Mouse (Mus musculus) thymus, adult 2 months (tissue): ENCODE measurements around the gene Baz1b. TPM values are rescaled to one million over a fixed set of nuclear protein-coding genes. Genes with fewer than 3 reads are reported as not detected.

ENCODE experiments used
- DNase-seq: peaks from one replicate; pipeline ENCODE4 v3.0.0; 2021
- H3K27ac ChIP-seq: fragments of 200-500 bp; 2 replicates; pipeline ENCODE4 v1.5.1; 2012; ENCODE audit warnings: low read length, control low read depth; ENCODE audit not compliant: control insufficient read depth, insufficient read depth
- H3K27me3 ChIP-seq: fragments of 200-500 bp; 2 replicates; pipeline ENCODE4 v1.6.1; 2012; ENCODE audit warnings: mild to moderate bottlenecking, low read length, moderate library complexity, mixed read lengths; ENCODE audit not compliant: control insufficient read depth, insufficient read depth
- H3K36me3 ChIP-seq: fragments of 200-500 bp; 2 replicates; pipeline ENCODE4 v1.6.1; 2012; ENCODE audit warnings: mild to moderate bottlenecking, low read length, moderate library complexity; ENCODE audit not compliant: control insufficient read depth, insufficient read depth
- H3K4me1 ChIP-seq: fragments of 200-500 bp; replicated peaks from 2 replicates; pipeline ENCODE4 v1.6.1; 2012; ENCODE audit warnings: low read length; ENCODE audit not compliant: control insufficient read depth, insufficient read depth
- H3K4me3 ChIP-seq: fragments of 200-500 bp; 2 replicates; pipeline ENCODE4 v1.5.1; 2012; ENCODE audit warnings: mild to moderate bottlenecking, low read length, control low read depth, moderate library complexity; ENCODE audit not compliant: control insufficient read depth, insufficient read depth
- CTCF ChIP-seq: fragments of 200-500 bp; IDR thresholded peaks from 2 replicates; pipeline ENCODE4 v1.5.1; 2012; ENCODE audit warnings: mild to moderate bottlenecking, control low read depth, low read length, moderate library complexity, borderline replicate concordance; ENCODE audit not compliant: control insufficient read depth, poor library complexity, insufficient read depth; ENCODE audit errors: extremely low read depth
- POLR2A ChIP-seq: fragments of 200-500 bp; IDR thresholded peaks from 2 replicates; pipeline ENCODE4 v1.6.1; 2012; ENCODE audit warnings: mild to moderate bottlenecking, low read length, control low read depth, moderate library complexity; ENCODE audit not compliant: control insufficient read depth, poor library complexity, insufficient read depth; ENCODE audit errors: extremely low read depth
- WGBS: fragments of 180-500 bp; shearing (Covaris S2); methylation state at CpG from one replicate; pipeline ENCODE4 v1.1.7; 2018; 5-methylcytosine and 5-hydroxymethylcytosine counted together
- polyA plus RNA-seq: library from polyadenylated mRNA; depleted of rRNA; stranded (reverse); fragments of >200 nt; gene quantifications from 2 replicates; pipeline ENCODE4 v1.2.3, GENCODE M21; 2012; rRNA removed

Gene Baz1b
- 56.1 and 68.7 TPM in 2 replicates for polyA plus RNA-seq

- under 1% methylated on average over 57 of the region's 57 CpGs for WGBS
- TF ChIP-seq POLR2A = peak; percentile 64; the same call in 1 of the 2 replicates
- peak; percentile 26; the same call in 1 of the 2 replicates for TF ChIP-seq CTCF
- peaks cover 7% of the 10 kb centered on the region for H3K36me3 ChIP-seq
Observed at GRCm38 (mm10) chr5:135186621-135187348, at the start of gene Baz1b. Gene Baz1b, plus strand, starts transcription at chr5:135187264.

GRCm38 (mm10) chr5:135139881-135140280, 47.2 kb upstream of the Baz1b start:
- H3K27ac ChIP-seq = no peak overlapping the region
- 84% methylated on average over 2 of the region's 2 CpGs for whole genome bisulfite sequencing
- no peak for DNase-seq
- H3K4me3 ChIP-seq = no peak overlapping the region
- peaks cover 5% of the 10 kb centered on the region for H3K4me1 ChIP-seq
- no peaks in the 10 kb centered on the region for H3K27me3 ChIP-seq
- no peaks in the 10 kb centered on the region for H3K36me3 ChIP-seq
- TF ChIP-seq POLR2A (no peak), CTCF (no peak)

More at GRCm38 (mm10) chr5:135186621-135187348, at the start of gene Baz1b:
- Histone ChIP-seq H3K27me3 (no peaks in the 10 kb centered on the region), H3K4me1 (peaks cover 11% of the 10 kb centered on the region), H3K27ac (peak within 1 kb of the TSS; percentile 72), H3K4me3 (peak within 1 kb of the TSS; percentile 78)
- DNase-seq = peak; percentile 98

- peaks cover 4% of the 10 kb centered on the region for H3K4me1 ChIP-seq
- H3K36me3 ChIP-seq = no peaks in the 10 kb centered on the region
- H3K27me3 ChIP-seq = no peaks in the 10 kb centered on the region
- H3K4me3 ChIP-seq = no peak overlapping the region
- DNase-seq = no peak
- WGBS = 65% methylated on average over 4 of the region's 4 CpGs
- no peak for TF ChIP-seq POLR2A
- no peak for TF ChIP-seq CTCF
- no peak overlapping the region for H3K27ac ChIP-seq
Observed at GRCm38 (mm10) chr5:135144469-135144868, 42.6 kb upstream of the Baz1b start.

GRCm38 (mm10) chr5:135145532-135145931, 41.5 kb upstream of the Baz1b start:
- Histone ChIP-seq H3K4me3 (no peak overlapping the region), H3K4me1 (peaks cover 6% of the 10 kb centered on the region), H3K27ac (no peak overlapping the region), H3K36me3 (no peaks in the 10 kb centered on the region), H3K27me3 (no peaks in the 10 kb centered on the region)
- DNase-seq = no peak
- no peak for TF ChIP-seq POLR2A
- no peak for TF ChIP-seq CTCF
- WGBS = 38% methylated on average over 3 of the region's 3 CpGs

GRCm38 (mm10) chr5:135145955-135146354, 41.1 kb upstream of the Baz1b start:
- H3K4me3 ChIP-seq = no peak overlapping the region
- no peak for DNase-seq
- no peaks in the 10 kb centered on the region for H3K27me3 ChIP-seq
- H3K4me1 ChIP-seq = peaks cover 6% of the 10 kb centered on the region
- H3K36me3 ChIP-seq = no peaks in the 10 kb centered on the region
- no peak for TF ChIP-seq CTCF
- no peak for TF ChIP-seq POLR2A
- H3K27ac ChIP-seq = no peak overlapping the region

GRCm38 (mm10) chr5:135148715-135149052, 38.4 kb upstream of the Baz1b start:
- Histone ChIP-seq H3K4me3 (peak overlapping the region; percentile 74), H3K4me1 (peaks cover 6% of the 10 kb centered on the region), H3K36me3 (no peaks in the 10 kb centered on the region), H3K27me3 (no peaks in the 10 kb centered on the region), H3K27ac (no peak overlapping the region)
- DNase-seq = no peak
- under 1% methylated on average over 13 of the region's 13 CpGs for WGBS
- TF ChIP-seq POLR2A = no peak
- no peak for TF ChIP-seq CTCF
